Mouse (Mus musculus) hindbrain, embryonic 13.5 days (tissue): Measurements from ENCODE around the gene Ffar2. TPM values are rescaled to one million over a fixed set of nuclear protein-coding genes. Genes with fewer than 3 reads are reported as not detected.

ENCODE experiments used
- ATAC-seq: fragments of 200-750 bp; cut with Nextera tagmentation; 2 replicates; pipeline ENCODE4 v1.8.0; 2017; ENCODE audit warnings: moderate TSS enrichment; ENCODE audit not compliant: low FRiP score
- H3K27ac ChIP-seq: fragments of 300-500 bp; sonication (generic); 2 replicates; pipeline ENCODE4 v1.5.1; 2015; ENCODE audit warnings: inconsistent platforms, mild to moderate bottlenecking, moderate library complexity
- H3K27me3 ChIP-seq: fragments of 300-500 bp; sonication (generic); 2 replicates; pipeline ENCODE4 v1.6.1; 2015; ENCODE audit warnings: mild to moderate bottlenecking, inconsistent platforms
- H3K36me3 ChIP-seq: fragments of 300-500 bp; sonication (generic); 2 replicates; pipeline ENCODE4 v1.6.1; 2015; ENCODE audit warnings: mild to moderate bottlenecking, inconsistent platforms
- H3K4me1 ChIP-seq: fragments of 300-500 bp; sonication (generic); replicated peaks from 2 replicates; pipeline ENCODE4 v1.6.1; 2015; ENCODE audit warnings: inconsistent platforms
- H3K4me2 ChIP-seq: fragments of 300-500 bp; sonication (generic); 2 replicates; pipeline ENCODE4 v1.6.1; 2015; ENCODE audit warnings: inconsistent platforms, mild to moderate bottlenecking, moderate library complexity
- H3K4me3 ChIP-seq: fragments of 300-500 bp; sonication (generic); 2 replicates; pipeline ENCODE4 v1.5.1; 2015; ENCODE audit warnings: mild to moderate bottlenecking, inconsistent platforms
- H3K9ac ChIP-seq: fragments of 300-500 bp; sonication (generic); 2 replicates; pipeline ENCODE4 v1.6.1; 2015; ENCODE audit warnings: mild to moderate bottlenecking, inconsistent platforms
- H3K9me3 ChIP-seq: fragments of 300-500 bp; sonication (generic); 2 replicates; pipeline ENCODE4 v1.6.1; 2016; ENCODE audit warnings: inconsistent platforms
- WGBS: fragments of 180-500 bp; shearing (Covaris S2); methylation state at CpG from one replicate; pipeline ENCODE4 v1.1.7; 2015; 5-methylcytosine and 5-hydroxymethylcytosine counted together
- polyA plus RNA-seq: library from polyadenylated mRNA; unstranded; fragments of >200 nt; fragmentation: Nextera tagmentation; extraction: Ambion mirVana; gene quantifications from 2 replicates; pipeline ENCODE4 v1.2.1, GENCODE M21; 2015

Ffar2 gene
- 0.22 TPM in 1 of 2 replicates, not detected in the other for polyA plus RNA-seq

GRCm38 (mm10) chr7:30823675-30824074 is at the start of gene Ffar2:
TSS of gene Ffar2 (minus strand) at chr7:30823775.
- no peaks in the 10 kb centered on the region for H3K9me3 ChIP-seq
- H3K4me2 ChIP-seq: no peak within 1 kb of the TSS
- H3K27me3 ChIP-seq: no peaks in the 10 kb centered on the region
- H3K4me1 ChIP-seq: no peaks in the 10 kb centered on the region
- H3K4me3 ChIP-seq: no peak within 1 kb of the TSS
- H3K27ac ChIP-seq: no peak within 1 kb of the TSS
- H3K9ac ChIP-seq: no peak within 1 kb of the TSS
- no peak for ATAC-seq
- H3K36me3 ChIP-seq: no peaks in the 10 kb centered on the region
- WGBS: 92% methylated on average over 18 of the region's 18 CpGs

- 0 out of 2 replicates have a peak, but pooled peaks cover 8% of the 10 kb centered on the region for H3K27me3 ChIP-seq
- no peak overlapping the region for H3K27ac ChIP-seq
- no peaks in the 10 kb centered on the region for H3K36me3 ChIP-seq
- no peak overlapping the region for H3K9ac ChIP-seq
- H3K9me3 ChIP-seq: no peaks in the 10 kb centered on the region
- H3K4me2 ChIP-seq: peak overlapping the region; percentile 33
- no peak for ATAC-seq
- no peak overlapping the region for H3K4me3 ChIP-seq
- H3K4me1 ChIP-seq: no peaks in the 10 kb centered on the region
- WGBS: 31% methylated on average over 15 of the region's 15 CpGs
Measured at GRCm38 (mm10) chr7:30873083-30873482, 49.5 kb upstream of the Ffar2 start.

- H3K4me1 ChIP-seq: no peaks in the 10 kb centered on the region
- no peak for ATAC-seq
- WGBS: 76% methylated on average over 8 of the region's 8 CpGs
- no peak overlapping the region for H3K9ac ChIP-seq
- H3K4me2 ChIP-seq: no peak overlapping the region
- no peaks in the 10 kb centered on the region for H3K27me3 ChIP-seq
- H3K36me3 ChIP-seq: no peaks in the 10 kb centered on the region
- H3K9me3 ChIP-seq: no peaks in the 10 kb centered on the region
- no peak overlapping the region for H3K4me3 ChIP-seq
- no peak overlapping the region for H3K27ac ChIP-seq
Measured at GRCm38 (mm10) chr7:30863386-30863785, 39.8 kb upstream of the Ffar2 start.

- Histone ChIP-seq H3K4me1 (no peaks in the 10 kb centered on the region), H3K4me3 (no peak within 1 kb of the TSS), H3K9me3 (no peaks in the 10 kb centered on the region), H3K36me3 (no peaks in the 10 kb centered on the region), H3K27ac (no peak within 1 kb of the TSS), H3K9ac (0 out of 2 replicates have a peak within 1 kb of the TSS, but pooled peaks have one; percentile 13), H3K27me3 (no peaks in the 10 kb centered on the region), H3K4me2 (no peak within 1 kb of the TSS)
- 91% methylated on average over 12 of the region's 12 CpGs for WGBS
- ATAC-seq: no peak
Measured at GRCm38 (mm10) chr7:30861464-30861863, 37.9 kb upstream of the Ffar2 start, which contains the start of gene Ffar1. TSS of gene Ffar1 (minus strand) at chr7:30861564.

- Histone ChIP-seq H3K27ac (no peak overlapping the region), H3K36me3 (no peaks in the 10 kb centered on the region), H3K4me1 (no peaks in the 10 kb centered on the region), H3K4me3 (peak overlapping the region; percentile 27), H3K4me2 (peak overlapping the region; percentile 50), H3K27me3 (0 out of 2 replicates have a peak, but pooled peaks cover 4% of the 10 kb centered on the region), H3K9ac (peak overlapping the region; percentile 53; the same call in 1 of the 2 replicates), H3K9me3 (no peaks in the 10 kb centered on the region)
- peak; percentile 78 for ATAC-seq
- WGBS: 14% methylated on average over 14 of the region's 16 CpGs
Measured at GRCm38 (mm10) chr7:30859635-30860402, 36.2 kb upstream of the Ffar2 start.

- Histone ChIP-seq H3K4me2 (peak overlapping the region; percentile 50; the same call in 1 of the 2 replicates), H3K4me3 (no peak overlapping the region)
Measured at GRCm38 (mm10) chr7:30859290-30859634, 35.7 kb upstream of the Ffar2 start.

GRCm38 (mm10) chr7:30857746-30858145 is 34.2 kb upstream of the Ffar2 start:
- 77% methylated on average over 1 of the region's 1 CpGs for WGBS
- H3K4me3 ChIP-seq: no peak overlapping the region
- no peak for ATAC-seq

More at GRCm38 (mm10) chr7:30859290-30859634, 35.7 kb upstream of the Ffar2 start:
- peak; percentile 72 for ATAC-seq
- Histone ChIP-seq H3K27me3 (0 out of 2 replicates have a peak, but pooled peaks cover 4% of the 10 kb centered on the region), H3K9ac (no peak overlapping the region), H3K27ac (no peak overlapping the region), H3K9me3 (no peaks in the 10 kb centered on the region), H3K36me3 (no peaks in the 10 kb centered on the region), H3K4me1 (no peaks in the 10 kb centered on the region)

GRCm38 (mm10) chr7:30856078-30856477 is 32.5 kb upstream of the Ffar2 start, which contains the start of gene Ffar3:
TSS of gene Ffar3 (minus strand) at chr7:30856178.
- Histone ChIP-seq H3K4me1 (no peaks in the 10 kb centered on the region), H3K9me3 (no peaks in the 10 kb centered on the region), H3K27ac (no peak within 1 kb of the TSS), H3K27me3 (0 out of 2 replicates have a peak, but pooled peaks cover 4% of the 10 kb centered on the region), H3K9ac (no peak within 1 kb of the TSS), H3K36me3 (no peaks in the 10 kb centered on the region), H3K4me3 (no peak within 1 kb of the TSS), H3K4me2 (no peak within 1 kb of the TSS)
- 83% methylated on average over 6 of the region's 6 CpGs for WGBS
- ATAC-seq: no peak

More at GRCm38 (mm10) chr7:30857746-30858145, 34.2 kb upstream of the Ffar2 start:
- Histone ChIP-seq H3K9ac (no peak overlapping the region), H3K4me2 (no peak overlapping the region), H3K4me1 (no peaks in the 10 kb centered on the region), H3K27ac (no peak overlapping the region), H3K36me3 (no peaks in the 10 kb centered on the region), H3K9me3 (no peaks in the 10 kb centered on the region), H3K27me3 (0 out of 2 replicates have a peak, but pooled peaks cover 4% of the 10 kb centered on the region)

- WGBS: 88% methylated on average over 1 of the region's 1 CpGs
- ATAC-seq: no peak
- H3K4me2 ChIP-seq: no peak overlapping the region
- no peak overlapping the region for H3K4me3 ChIP-seq
- H3K36me3 ChIP-seq: no peaks in the 10 kb centered on the region
- no peak overlapping the region for H3K9ac ChIP-seq
- no peak overlapping the region for H3K27ac ChIP-seq
- no peaks in the 10 kb centered on the region for H3K4me1 ChIP-seq
- no peaks in the 10 kb centered on the region for H3K9me3 ChIP-seq
- 0 out of 2 replicates have a peak, but pooled peaks cover 4% of the 10 kb centered on the region for H3K27me3 ChIP-seq
Measured at GRCm38 (mm10) chr7:30851421-30851820, 27.8 kb upstream of the Ffar2 start.

- 79% methylated on average over 6 of the region's 6 CpGs for whole genome bisulfite sequencing
Measured at GRCm38 (mm10) chr7:30847934-30848333, 24.4 kb upstream of the Ffar2 start.

GRCm38 (mm10) chr7:30847386-30847785 is 23.8 kb upstream of the Ffar2 start:
- no peaks in the 10 kb centered on the region for H3K36me3 ChIP-seq
- no peak overlapping the region for H3K9ac ChIP-seq
- H3K9me3 ChIP-seq: no peaks in the 10 kb centered on the region
- ATAC-seq: no peak
- WGBS: 80% methylated on average over 5 of the region's 5 CpGs
- H3K4me3 ChIP-seq: no peak overlapping the region
- no peak overlapping the region for H3K4me2 ChIP-seq
- H3K27ac ChIP-seq: no peak overlapping the region
- H3K27me3 ChIP-seq: no peaks in the 10 kb centered on the region
- peaks cover 18% of the 10 kb centered on the region for H3K4me1 ChIP-seq

More at GRCm38 (mm10) chr7:30847934-30848333, 24.4 kb upstream of the Ffar2 start:
- Histone ChIP-seq H3K36me3 (no peaks in the 10 kb centered on the region), H3K9me3 (no peaks in the 10 kb centered on the region), H3K4me1 (peaks cover 18% of the 10 kb centered on the region), H3K9ac (no peak overlapping the region), H3K4me3 (no peak overlapping the region), H3K27me3 (no peaks in the 10 kb centered on the region), H3K27ac (no peak overlapping the region), H3K4me2 (no peak overlapping the region)
- ATAC-seq: no peak

- ATAC-seq: no peak
- H3K9ac ChIP-seq: no peak overlapping the region
- H3K9me3 ChIP-seq: no peaks in the 10 kb centered on the region
- peaks cover 18% of the 10 kb centered on the region for H3K4me1 ChIP-seq
- H3K36me3 ChIP-seq: no peaks in the 10 kb centered on the region
- whole genome bisulfite sequencing: 77% methylated on average over 2 of the region's 2 CpGs
- H3K27me3 ChIP-seq: no peaks in the 10 kb centered on the region
- no peak overlapping the region for H3K27ac ChIP-seq
- no peak overlapping the region for H3K4me2 ChIP-seq
- no peak overlapping the region for H3K4me3 ChIP-seq
Measured at GRCm38 (mm10) chr7:30846505-30847053, 23.0 kb upstream of the Ffar2 start.
